In the genomic region with DNA sequence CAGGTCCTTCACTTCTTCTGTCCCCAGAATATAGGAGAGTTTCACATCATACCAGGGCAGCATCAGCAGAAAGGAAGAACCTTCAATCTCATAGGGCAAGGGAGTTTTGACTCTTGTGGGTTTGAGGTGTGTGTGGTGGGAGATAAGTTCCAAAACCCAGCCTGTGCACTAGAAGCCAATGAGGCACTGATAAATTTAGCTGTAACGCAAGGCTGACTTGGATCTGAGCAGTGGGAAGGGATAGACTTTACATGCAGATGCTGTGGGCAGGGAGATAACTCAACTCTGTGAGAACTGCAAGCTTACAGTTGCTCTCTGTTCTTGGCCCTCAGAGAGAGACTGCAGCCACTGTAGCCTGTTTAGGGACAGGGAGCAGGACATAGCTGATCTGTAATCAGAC, we compare ENCODE assay signal across 28 mouse cellular contexts. TPM values are rescaled to one million over a fixed set of nuclear protein-coding genes. Genes with fewer than 3 reads are reported as not detected.
DNase-seq lines count a peak whose midpoint lies in the region; ATAC-seq lines count a peak whose summit lies in the region.
"Had no signal": no experiment of that assay in that cellular context is flagged by ENCODE, and none has a peak within 500 bp of the region (broad histone marks: within the 10 kb centered on the region; RNA-seq: fewer than 3 reads in every experiment).

No protein-coding gene starts in this region.

- 0 out of 2 replicates have a peak, but pooled peaks have one; percentile 25 for ATAC-seq in heart, embryonic 12.5 days (ENCODE audit: insufficient number of reproducible peaks, low FRiP score)
- peak; percentile 84 for ATAC-seq in liver, embryonic 11.5 days (replicated peaks; ENCODE audit: low FRiP score)
- ATAC-seq in liver, embryonic 16.5 days (ENCODE audit: low read depth) = peak; percentile 35; the same call in 1 of the 2 replicates
- ATAC-seq: forebrain, embryonic 16.5 days; intestine, embryonic 16.5 days; midbrain, embryonic 15.5 days had no signal

- H3K36me3 ChIP-seq in heart, embryonic 12.5 days = no peaks in the 10 kb centered on the region
- H3K36me3 ChIP-seq in liver, embryonic 11.5 days (ENCODE audit: control insufficient read depth, insufficient read depth, low read length) = no peaks in the 10 kb centered on the region
- no peaks in the 10 kb centered on the region for H3K36me3 ChIP-seq in liver, embryonic 16.5 days (ENCODE audit: control insufficient read depth, insufficient read depth)
- H3K36me3 ChIP-seq in limb, embryonic 10.5 days = no peaks in the 10 kb centered on the region
- H3K36me3 ChIP-seq: embryonic facial prominence, embryonic 12.5 days; forebrain, embryonic 10.5 days; G1E; limb, embryonic 12.5 days; midbrain, embryonic 10.5 days; midbrain, embryonic 15.5 days had no signal

- DNase-seq in heart, adult 9 months (ENCODE audit: low spot score in 2 of 2) = no peak
- no peak for DNase-seq in liver, embryonic 11.5 days (ENCODE audit: low spot score)
- DNase-seq in urinary bladder, postnatal 10 days (ENCODE audit: low spot score) = no peak
- no peak for DNase-seq in adrenal gland, postnatal 36 days
- no peak for DNase-seq in limb, embryonic 10.5 days (ENCODE audit: low spot score)
- DNase-seq: adrenal gland, postnatal 25 days; cerebellum, adult 11 months; cerebellum, adult 9-10 months; embryo, embryonic 11 days; gastrocnemius, postnatal 14 days; heart, postnatal 4 days; kidney, postnatal 4 days; spleen, adult 18-20 months; thymus, postnatal 25 days had no signal

- no peaks in the 10 kb centered on the region for H3K9me3 ChIP-seq in heart, embryonic 12.5 days (replicated peaks)
- H3K9me3 ChIP-seq in liver, embryonic 11.5 days (ENCODE audit: control insufficient read depth, low read length) = no peaks in the 10 kb centered on the region
- no peaks in the 10 kb centered on the region for H3K9me3 ChIP-seq in liver, embryonic 16.5 days (replicated peaks; ENCODE audit: control insufficient read depth, low read length)
- H3K9me3 ChIP-seq in limb, embryonic 10.5 days (replicated peaks) = no peaks in the 10 kb centered on the region
- H3K9me3 ChIP-seq: embryonic facial prominence, embryonic 12.5 days; forebrain, embryonic 10.5 days; G1E; hindbrain, embryonic 13.5 days; limb, embryonic 12.5 days; midbrain, embryonic 10.5 days; midbrain, embryonic 15.5 days had no signal

- H3K4me2 ChIP-seq in heart, embryonic 12.5 days = no peak overlapping the region
- no peak overlapping the region for H3K4me2 ChIP-seq in liver, embryonic 11.5 days
- H3K4me2 ChIP-seq in liver, embryonic 16.5 days (ENCODE audit: low read depth, low read length) = no peak overlapping the region
- H3K4me2 ChIP-seq: embryonic facial prominence, embryonic 12.5 days; heart, embryonic 11.5 days; hindbrain, embryonic 13.5 days; limb, embryonic 12.5 days; midbrain, embryonic 15.5 days had no signal

- 24% methylated on average over 1 of the region's 1 CpGs for WGBS in heart, embryonic 12.5 days
- WGBS in liver, embryonic 11.5 days = 43% methylated on average over 1 of the region's 1 CpGs
- WGBS in liver, embryonic 16.5 days (ENCODE audit: insufficient replicate concordance) = 41% methylated on average over 1 of the region's 1 CpGs
- WGBS in limb, embryonic 10.5 days = 97% methylated on average over 1 of the region's 1 CpGs

- peaks cover 19% of the 10 kb centered on the region for H3K4me1 ChIP-seq in heart, embryonic 12.5 days (replicated peaks)
- H3K4me1 ChIP-seq in liver, embryonic 11.5 days (replicated peaks; ENCODE audit: control insufficient read depth, insufficient read depth, low read length) = peaks cover 3% of the 10 kb centered on the region; the same call in 1 of the 2 replicates
- H3K4me1 ChIP-seq in liver, embryonic 16.5 days (ENCODE audit: control insufficient read depth, low read depth, low read length) = no peaks in the 10 kb centered on the region
- no peaks in the 10 kb centered on the region for H3K4me1 ChIP-seq in limb, embryonic 10.5 days
- H3K4me1 ChIP-seq: embryonic facial prominence, embryonic 12.5 days; forebrain, embryonic 10.5 days; hindbrain, embryonic 13.5 days; limb, embryonic 12.5 days; midbrain, embryonic 10.5 days; midbrain, embryonic 15.5 days had no signal

- H3K27me3 ChIP-seq in heart, embryonic 12.5 days (replicated peaks) = no peaks in the 10 kb centered on the region
- H3K27me3 ChIP-seq in liver, embryonic 11.5 days (replicated peaks; ENCODE audit: control insufficient read depth, insufficient read depth, low read length) = no peaks in the 10 kb centered on the region
- no peaks in the 10 kb centered on the region for H3K27me3 ChIP-seq in liver, embryonic 16.5 days (ENCODE audit: control insufficient read depth, insufficient read depth, low read depth, low read length)
- H3K27me3 ChIP-seq in limb, embryonic 10.5 days (ENCODE audit: low read depth, poor library complexity, severe bottlenecking) = no peaks in the 10 kb centered on the region
- H3K27me3 ChIP-seq: embryonic facial prominence, embryonic 12.5 days; hindbrain, embryonic 13.5 days; limb, embryonic 12.5 days; midbrain, embryonic 15.5 days had no signal

- no peak overlapping the region for H3K27ac ChIP-seq in heart, embryonic 12.5 days (ENCODE audit: poor library complexity, severe bottlenecking)
- H3K27ac ChIP-seq in liver, embryonic 11.5 days (ENCODE audit: low read depth, low read length) = no peak overlapping the region
- no peak overlapping the region for H3K27ac ChIP-seq in liver, embryonic 16.5 days (ENCODE audit: low read length)
- no peak overlapping the region for H3K27ac ChIP-seq in limb, embryonic 10.5 days
- H3K27ac ChIP-seq: embryonic facial prominence, embryonic 12.5 days; forebrain, embryonic 10.5 days; hindbrain, embryonic 13.5 days; kidney, postnatal 0 days; limb, embryonic 12.5 days; macrophage; midbrain, embryonic 10.5 days; midbrain, embryonic 15.5 days had no signal

- no peak overlapping the region for H3K9ac ChIP-seq in heart, embryonic 12.5 days
- H3K9ac ChIP-seq in liver, embryonic 11.5 days (ENCODE audit: low read depth, low read length) = no peak overlapping the region
- H3K9ac ChIP-seq in liver, embryonic 16.5 days (ENCODE audit: low read depth, low read length) = no peak overlapping the region
- H3K9ac ChIP-seq: embryonic facial prominence, embryonic 12.5 days; hindbrain, embryonic 13.5 days; limb, embryonic 12.5 days; midbrain, embryonic 15.5 days had no signal

- no peak overlapping the region for H3K4me3 ChIP-seq in heart, embryonic 12.5 days
- no peak overlapping the region for H3K4me3 ChIP-seq in liver, embryonic 11.5 days (ENCODE audit: low read depth, low read length)
- no peak overlapping the region for H3K4me3 ChIP-seq in liver, embryonic 16.5 days (ENCODE audit: low read depth, low read length)
- no peak overlapping the region for H3K4me3 ChIP-seq in limb, embryonic 10.5 days
- H3K4me3 ChIP-seq: embryonic facial prominence, embryonic 12.5 days; forebrain, embryonic 10.5 days; hindbrain, embryonic 13.5 days; limb, embryonic 12.5 days; midbrain, embryonic 10.5 days; midbrain, embryonic 15.5 days had no signal

RNA-seq across cellular contexts. Expression of a gene that starts 48.3 kb away (rescaled TPM):
- polyA plus RNA-seq in heart, embryonic 12.5 days (2016; fragmentation: Nextera tagmentation; extraction: Ambion mirVana) = 18.5 and 21.3 TPM in 2 replicates
- 14.8 and 17.8 TPM in 2 replicates for polyA plus RNA-seq in liver, embryonic 11.5 days (2014; fragmentation: Nextera tagmentation; extraction: Ambion mirVana)
- polyA plus RNA-seq in liver, embryonic 16.5 days (2015; fragmentation: Nextera tagmentation; extraction: Ambion mirVana) = 3.9 and 4.3 TPM in 2 replicates
- total RNA-seq in adrenal gland, postnatal 36 days (2021) = 10 to 100 TPM; 35.3 to 41.5 TPM
- polyA plus RNA-seq in limb, embryonic 10.5 days (2016; fragmentation: Nextera tagmentation; extraction: Ambion mirVana) = 19.2 and 20.3 TPM in 2 replicates

Comparison
In these comparisons a context has a peak if more than half of its experiments do, and no peak if none do; other contexts are left out.
1. ATAC-seq: peak in every context shown above with its lines; median percentile 84 in liver, embryonic 11.5 days; 35 in liver, embryonic 16.5 days; 25 in heart, embryonic 12.5 days.